Mouse (Mus musculus): ENCODE results near the gene Tmem62. TPM values are rescaled to one million over a fixed set of nuclear protein-coding genes. Genes with fewer than 3 reads are reported as not detected.

The Tmem62 gene
- total and polyA plus RNA-seq, 2 experiments from 2014 or later: 14.5 to 20.9 TPM

DNA sequence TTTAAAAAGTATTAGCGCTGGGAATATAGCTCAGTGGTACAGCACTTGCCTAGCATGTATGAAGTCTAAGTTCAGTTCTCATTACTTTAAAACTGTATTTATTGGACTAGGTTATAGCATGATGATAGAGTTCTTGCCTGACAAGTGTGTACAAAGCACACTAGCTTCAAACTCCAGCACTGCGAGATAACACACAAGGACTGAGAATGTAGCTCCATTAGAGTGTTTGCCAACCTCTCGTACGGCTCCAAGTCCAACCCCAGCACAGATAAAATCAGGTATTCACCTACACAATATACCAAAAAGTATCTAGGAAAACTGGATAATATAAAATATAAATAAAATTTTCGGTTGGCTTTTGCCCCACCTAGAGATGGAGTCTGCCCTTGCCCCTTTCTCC, 17.0 kb upstream of the Tmem62 start:
- H3K9ac ChIP-seq (replicated peaks; ENCODE audit: low read length, poor library complexity, severe bottlenecking): no peak overlapping the region
- no peak overlapping the region for H3K4me3 ChIP-seq (ENCODE audit: low read depth, low read length)
- no peak for ATAC-seq (ENCODE audit: low FRiP score)
- no peak overlapping the region for H3K4me2 ChIP-seq (ENCODE audit: low read depth, low read length, poor library complexity, severe bottlenecking)
- no peaks in the 10 kb centered on the region for H3K4me1 ChIP-seq (ENCODE audit: insufficient read depth, low read length)
- no peak for DNase-seq (ENCODE audit: low spot score)
- no peaks in the 10 kb centered on the region for H3K9me3 ChIP-seq (ENCODE audit: low read length)
- H3K27ac ChIP-seq (ENCODE audit: low read depth, low read length): no peak overlapping the region
- TF ChIP-seq CTCF (IDR thresholded peaks at IDR 0.05): no peak
- H3K27me3 ChIP-seq (ENCODE audit: insufficient read depth, low read length): no peaks in the 10 kb centered on the region
- H3K36me3 ChIP-seq (ENCODE audit: insufficient read depth, low read length): 0 out of 2 replicates have a peak, but pooled peaks cover 5% of the 10 kb centered on the region
- WGBS: 96% methylated on average over 5 of the region's 5 CpGs

- 95% methylated on average over 1 of the region's 1 CpGs for WGBS
- ATAC-seq (ENCODE audit: low FRiP score) (no peak), DNase-seq (ENCODE audit: low spot score) (no peak)
- H3K9me3 ChIP-seq (ENCODE audit: low read length): no peaks in the 10 kb centered on the region
- TF ChIP-seq CTCF (IDR thresholded peaks at IDR 0.05): no peak
- no peak overlapping the region for H3K4me2 ChIP-seq (ENCODE audit: low read depth, low read length, poor library complexity, severe bottlenecking)
- no peaks in the 10 kb centered on the region for H3K4me1 ChIP-seq (ENCODE audit: insufficient read depth, low read length)
- no peak overlapping the region for H3K4me3 ChIP-seq (ENCODE audit: low read depth, low read length)
- no peaks in the 10 kb centered on the region for H3K27me3 ChIP-seq (ENCODE audit: insufficient read depth, low read length)
- no peak overlapping the region for H3K9ac ChIP-seq (replicated peaks; ENCODE audit: low read length, poor library complexity, severe bottlenecking)
- H3K27ac ChIP-seq (ENCODE audit: low read depth, low read length): no peak overlapping the region
- 0 out of 2 replicates have a peak, but pooled peaks cover 5% of the 10 kb centered on the region for H3K36me3 ChIP-seq (ENCODE audit: insufficient read depth, low read length)
Observed at GRCm38 (mm10) chr2:120960261-120960660, 16.6 kb upstream of the Tmem62 start.

DNA sequence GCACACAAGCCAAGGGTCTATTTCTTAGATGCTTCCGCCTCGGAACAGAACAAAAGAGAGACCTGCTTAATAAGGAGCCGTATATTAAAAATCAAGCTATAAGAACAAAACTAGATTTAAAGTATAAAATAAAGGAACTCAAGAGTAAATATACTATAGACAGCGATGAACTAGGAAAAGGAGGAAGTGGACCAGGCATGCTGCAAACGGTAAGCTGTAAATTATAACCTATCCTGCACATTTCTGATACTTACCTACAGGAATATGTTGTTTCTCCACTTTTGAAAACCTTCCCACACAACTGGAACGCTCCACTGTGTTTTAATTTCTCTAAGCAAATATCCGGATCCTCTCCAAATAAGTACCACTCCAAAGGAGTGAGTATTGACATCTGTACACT, 13.7 kb upstream of the Tmem62 start:
- ATAC-seq (ENCODE audit: low FRiP score) (no peak), DNase-seq (ENCODE audit: low spot score) (no peak)
- WGBS: 93% methylated on average over 7 of the region's 7 CpGs
- 0 out of 2 replicates have a peak, but pooled peaks cover 5% of the 10 kb centered on the region for H3K36me3 ChIP-seq (ENCODE audit: insufficient read depth, low read length)
- no peak for TF ChIP-seq CTCF (IDR thresholded peaks at IDR 0.05)
- H3K27ac ChIP-seq (ENCODE audit: low read depth, low read length): no peak overlapping the region
- no peak overlapping the region for H3K9ac ChIP-seq (replicated peaks; ENCODE audit: low read length, poor library complexity, severe bottlenecking)
- no peaks in the 10 kb centered on the region for H3K4me1 ChIP-seq (ENCODE audit: insufficient read depth, low read length)
- no peak overlapping the region for H3K4me3 ChIP-seq (ENCODE audit: low read depth, low read length)
- no peak overlapping the region for H3K4me2 ChIP-seq (ENCODE audit: low read depth, low read length, poor library complexity, severe bottlenecking)
- H3K9me3 ChIP-seq (ENCODE audit: low read length): no peaks in the 10 kb centered on the region
- no peaks in the 10 kb centered on the region for H3K27me3 ChIP-seq (ENCODE audit: insufficient read depth, low read length)

DNA sequence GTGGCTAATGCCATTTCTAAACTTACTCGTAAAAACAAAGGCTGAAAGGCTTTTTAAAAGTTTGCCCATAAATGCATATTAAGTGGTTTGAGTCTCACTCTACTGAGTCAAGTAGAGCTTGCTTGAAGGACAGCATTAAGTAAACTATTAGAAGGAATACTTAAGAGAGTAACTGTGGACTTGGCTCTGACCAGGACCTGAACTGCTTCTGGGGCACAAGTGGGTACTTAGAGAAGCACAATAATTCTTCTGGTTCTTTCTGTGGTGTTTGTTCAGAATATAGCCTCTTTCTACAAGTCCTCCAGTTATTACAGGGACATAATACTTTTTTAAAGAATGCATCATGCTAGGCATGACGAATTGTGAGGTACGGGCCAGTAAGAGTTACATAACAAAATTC, 11.3 kb upstream of the Tmem62 start:
- Histone ChIP-seq H3K27me3 (ENCODE audit: insufficient read depth, low read length) (no peaks in the 10 kb centered on the region), H3K9me3 (ENCODE audit: low read length) (no peaks in the 10 kb centered on the region), H3K9ac (replicated peaks; ENCODE audit: low read length, poor library complexity, severe bottlenecking) (no peak overlapping the region), H3K4me2 (ENCODE audit: low read depth, low read length, poor library complexity, severe bottlenecking) (no peak overlapping the region), H3K27ac (ENCODE audit: low read depth, low read length) (no peak overlapping the region), H3K36me3 (ENCODE audit: insufficient read depth, low read length) (no peaks in the 10 kb centered on the region), H3K4me1 (ENCODE audit: insufficient read depth, low read length) (peaks cover 7% of the 10 kb centered on the region; the same call in 1 of the 2 replicates), H3K4me3 (ENCODE audit: low read depth, low read length) (no peak overlapping the region)
- no peak for TF ChIP-seq CTCF (IDR thresholded peaks at IDR 0.05)
- WGBS: 87% methylated on average over 3 of the region's 3 CpGs
- DNase-seq (ENCODE audit: low spot score) (no peak), ATAC-seq (ENCODE audit: low FRiP score) (no peak)

DNA sequence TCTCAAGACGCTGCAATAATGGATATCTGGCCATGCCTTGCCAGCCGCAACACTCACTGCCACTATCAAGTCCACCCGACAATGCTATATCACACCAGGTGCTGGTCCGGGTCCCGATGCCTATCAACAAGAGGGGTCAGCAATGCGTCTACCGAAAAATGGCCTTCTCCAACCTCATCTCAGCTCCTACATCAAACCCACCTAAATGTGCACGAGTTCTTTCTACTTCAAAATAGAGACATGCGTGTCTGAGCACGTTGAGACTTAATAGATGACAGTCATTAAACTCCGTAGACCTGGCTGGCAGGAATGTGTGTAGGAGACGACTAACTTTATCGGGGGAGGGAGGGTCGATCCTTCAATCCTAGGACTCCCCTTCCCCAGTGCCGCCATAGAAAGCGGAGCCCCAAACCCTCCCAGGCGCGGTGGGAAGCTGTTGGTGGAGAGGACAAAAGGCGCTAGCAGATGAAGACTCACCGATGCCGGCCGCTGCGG, 6.7 kb upstream of the Tmem62 start:
- TF ChIP-seq CTCF (IDR thresholded peaks at IDR 0.05): no peak
- no peaks in the 10 kb centered on the region for H3K36me3 ChIP-seq (ENCODE audit: insufficient read depth, low read length)
- peak overlapping the region; percentile 76 for H3K4me2 ChIP-seq (ENCODE audit: low read depth, low read length, poor library complexity, severe bottlenecking)
- peak overlapping the region; percentile 74 for H3K4me3 ChIP-seq (ENCODE audit: low read depth, low read length)
- H3K27me3 ChIP-seq (ENCODE audit: insufficient read depth, low read length): no peaks in the 10 kb centered on the region
- peaks cover 7% of the 10 kb centered on the region; the same call in 1 of the 2 replicates for H3K4me1 ChIP-seq (ENCODE audit: insufficient read depth, low read length)
- under 1% methylated on average over 23 of the region's 23 CpGs for WGBS
- H3K9me3 ChIP-seq (ENCODE audit: low read length): no peaks in the 10 kb centered on the region
- H3K27ac ChIP-seq (ENCODE audit: low read depth, low read length): peak overlapping the region; percentile 86
- peak overlapping the region; percentile 90 for H3K9ac ChIP-seq (replicated peaks; ENCODE audit: low read length, poor library complexity, severe bottlenecking)
- ATAC-seq (ENCODE audit: low FRiP score): peak; percentile 48; the same call in 1 of the 2 replicates
- DNase-seq (ENCODE audit: low spot score): no peak

GRCm38 (mm10) chr2:120970559-120971080, 6.2 kb upstream of the Tmem62 start, which contains the start of gene Ubr1:
Gene Ubr1, minus strand, starts transcription at chr2:120970715.
- H3K4me3 ChIP-seq (ENCODE audit: low read depth, low read length): peak within 1 kb of the TSS; percentile 74
- 1% methylated on average over 39 of the region's 39 CpGs for WGBS
- peak; percentile 93 for ATAC-seq (ENCODE audit: low FRiP score)
- TF ChIP-seq CTCF (IDR thresholded peaks at IDR 0.05): peak; percentile 30
- peaks cover 7% of the 10 kb centered on the region; the same call in 1 of the 2 replicates for H3K4me1 ChIP-seq (ENCODE audit: insufficient read depth, low read length)
- H3K27me3 ChIP-seq (ENCODE audit: insufficient read depth, low read length): no peaks in the 10 kb centered on the region
- H3K9me3 ChIP-seq (ENCODE audit: low read length): no peaks in the 10 kb centered on the region
- no peaks in the 10 kb centered on the region for H3K36me3 ChIP-seq (ENCODE audit: insufficient read depth, low read length)
- H3K9ac ChIP-seq (replicated peaks; ENCODE audit: low read length, poor library complexity, severe bottlenecking): peak within 1 kb of the TSS; percentile 90
- H3K4me2 ChIP-seq (ENCODE audit: low read depth, low read length, poor library complexity, severe bottlenecking): peak within 1 kb of the TSS; percentile 76
- H3K27ac ChIP-seq (ENCODE audit: low read depth, low read length): peak within 1 kb of the TSS; percentile 86
- peak; percentile 95 for DNase-seq (ENCODE audit: low spot score)

All from midbrain, postnatal 0 days (tissue).